21 mouse cellular contexts compared by ENCODE assay signal in the genomic region with DNA sequence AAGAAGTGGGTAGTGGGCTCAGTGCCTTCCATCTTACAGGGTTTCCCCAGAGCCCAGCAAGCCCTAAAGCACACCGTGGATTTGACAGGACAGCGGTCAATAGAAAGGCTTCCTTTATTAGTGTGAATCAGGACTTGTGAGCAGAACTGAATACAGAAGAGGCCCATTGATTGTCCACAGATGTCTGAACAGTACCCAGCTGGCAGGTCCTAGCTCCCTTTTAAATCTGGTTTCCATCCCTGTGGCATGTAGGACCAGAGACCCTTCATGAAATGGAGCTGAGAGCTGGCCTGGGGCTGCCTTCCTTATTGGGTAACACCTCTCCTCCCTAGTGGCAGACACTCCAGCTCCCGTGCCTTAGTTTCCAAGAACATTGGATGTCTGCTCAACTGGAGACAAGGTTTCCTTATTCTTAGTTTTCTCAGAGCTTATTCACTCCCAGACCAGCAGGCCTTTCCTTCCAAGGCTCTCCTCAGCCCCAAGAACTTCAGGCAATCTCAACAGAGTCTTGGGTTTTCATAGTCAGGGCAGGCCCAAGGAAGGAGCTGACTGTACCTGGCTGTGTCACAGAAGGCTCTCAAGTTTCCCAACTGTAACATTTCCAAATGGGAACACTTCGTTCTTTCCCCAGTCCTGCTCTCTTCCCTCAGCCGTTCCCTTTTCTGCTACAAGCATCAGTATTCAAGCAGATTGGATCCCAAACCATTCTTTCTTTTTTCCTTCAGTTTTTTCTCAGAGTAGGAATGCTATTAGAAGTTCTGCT.
DNase-seq lines count a peak whose midpoint lies in the region; ATAC-seq and TF ChIP-seq lines count a peak whose summit lies in the region.
"Had no signal": no experiment of that assay in that cellular context is flagged by ENCODE, and none has a peak within 500 bp of the region (broad histone marks: within the 10 kb centered on the region; RNA-seq: fewer than 3 reads in every experiment).

No protein-coding gene starts in this region.

- no peak overlapping the region for H3K4me2 ChIP-seq in heart, embryonic 12.5 days
- H3K4me2 ChIP-seq: embryonic facial prominence, embryonic 15.5 days; neural tube, embryonic 12.5 days had no signal

- peak overlapping the region; percentile 29; the same call in 1 of the 2 replicates for H3K9ac ChIP-seq in heart, adult 2 months (ENCODE audit: low read depth, low read length)
- H3K9ac ChIP-seq in heart, embryonic 12.5 days, result no peak overlapping the region
- H3K9ac ChIP-seq: embryonic facial prominence, embryonic 15.5 days; liver, postnatal 0 days; neural tube, embryonic 12.5 days had no signal

- H3K27ac ChIP-seq in heart, adult 2 months, result peak overlapping the region; percentile 83
- no peak overlapping the region for H3K27ac ChIP-seq in heart, embryonic 12.5 days (ENCODE audit: poor library complexity, severe bottlenecking)
- H3K27ac ChIP-seq in left cerebral cortex, adult 2 months, result peak overlapping the region; percentile 36
- H3K27ac ChIP-seq: embryonic facial prominence, embryonic 15.5 days; forebrain, embryonic 10.5 days; neural tube, embryonic 12.5 days had no signal

- H3K27me3 ChIP-seq in heart, adult 2 months (ENCODE audit: control insufficient read depth, insufficient read depth, low read length), result no peaks in the 10 kb centered on the region
- H3K27me3 ChIP-seq in heart, embryonic 12.5 days (replicated peaks), result no peaks in the 10 kb centered on the region
- H3K27me3 ChIP-seq: CH12.LX; embryonic facial prominence, embryonic 15.5 days; neural tube, embryonic 12.5 days had no signal

- TF ChIP-seq EP300 in heart, adult 2 months (IDR thresholded peaks at IDR 0.05; ENCODE audit: insufficient read depth, low read depth, low read length), result no peak

- no peaks in the 10 kb centered on the region for H3K79me2 ChIP-seq in heart, adult 2 months (replicated peaks; ENCODE audit: control insufficient read depth, insufficient read depth, low read length)

- DNase-seq in cerebellum, adult 9-10 months, result peak; percentile 46
- DNase-seq in cerebellum, postnatal 4 days (ENCODE audit: low spot score in 2 of 2), result no peak
- DNase-seq in heart, adult 2 months, result no peak
- no peak for DNase-seq in left cerebral cortex, adult 2 months (ENCODE audit: extremely low spot score in 1 of 2, low spot score in 2 of 2)
- no peak for DNase-seq in left cerebral cortex, adult 18-20 months (ENCODE audit: low spot score in 2 of 2)
- peak; percentile 21 to 22 for DNase-seq in gastrocnemius, postnatal 36 days
- DNase-seq: embryo, embryonic 11 days; kidney, adult 11 months; kidney, postnatal 10 days; liver; liver, postnatal 0 days; lung, postnatal 14 days; right cerebral cortex, postnatal 14 days; thymus, postnatal 36 days had no signal

- no peak for ATAC-seq in heart, embryonic 12.5 days (ENCODE audit: insufficient number of reproducible peaks, low FRiP score)
- ATAC-seq: hindbrain, embryonic 16.5 days; liver, postnatal 0 days had no signal

- peaks cover 7% of the 10 kb centered on the region for H3K4me1 ChIP-seq in heart, adult 2 months (ENCODE audit: control insufficient read depth, insufficient read depth, low read length)
- 0 out of 2 replicates have a peak, but pooled peaks cover 2% of the 10 kb centered on the region for H3K4me1 ChIP-seq in heart, embryonic 12.5 days (replicated peaks)
- H3K4me1 ChIP-seq: embryonic facial prominence, embryonic 15.5 days; megakaryocyte, embryonic 14.5 days; neural tube, embryonic 12.5 days had no signal

- H3K36me3 ChIP-seq in heart, adult 2 months (ENCODE audit: control insufficient read depth, insufficient read depth, low read length), result no peaks in the 10 kb centered on the region
- no peaks in the 10 kb centered on the region for H3K36me3 ChIP-seq in heart, embryonic 12.5 days
- H3K36me3 ChIP-seq: embryonic facial prominence, embryonic 15.5 days; forebrain, embryonic 10.5 days; neural tube, embryonic 12.5 days had no signal

- TF ChIP-seq CTCF in heart, adult 2 months (IDR thresholded peaks at IDR 0.05), result no peak
- no peak for TF ChIP-seq CTCF in left cerebral cortex, adult 2 months (IDR thresholded peaks at IDR 0.05)

- WGBS in heart, adult 2 months, result 68% methylated on average over 5 of the region's 5 CpGs
- 88% methylated on average over 5 of the region's 5 CpGs for WGBS in heart, embryonic 12.5 days

- no peak for TF ChIP-seq POLR2A in heart, adult 2 months (IDR thresholded peaks at IDR 0.05; ENCODE audit: insufficient read depth, low read depth, low read length)

- H3K4me3 ChIP-seq in heart, adult 2 months, result no peak overlapping the region
- H3K4me3 ChIP-seq in heart, embryonic 12.5 days, result no peak overlapping the region
- no peak overlapping the region for H3K4me3 ChIP-seq in left cerebral cortex, adult 2 months
- H3K4me3 ChIP-seq: embryonic facial prominence, embryonic 15.5 days; forebrain, embryonic 10.5 days; megakaryocyte, embryonic 14.5 days; neural tube, embryonic 12.5 days had no signal

- intact Hi-C loops in heart, adult 2 months (cut with DNase I), result no loop called here
- intact Hi-C loops in left cerebral cortex, adult 2 months (cut with DNase I), result no loop called here
- intact Hi-C loops in gastrocnemius, postnatal 36 days (cut with DNase I), result no loop called here

- H3K9me3 ChIP-seq in heart, embryonic 12.5 days (replicated peaks), result peaks cover 5% of the 10 kb centered on the region
- H3K9me3 ChIP-seq: embryonic facial prominence, embryonic 15.5 days; neural tube, embryonic 12.5 days had no signal

Comparison
In these comparisons a context has a peak if more than half of its experiments do, and no peak if none do; other contexts are left out.
1. DNase-seq: peak in cerebellum, adult 9-10 months (single experiment) and gastrocnemius, postnatal 36 days (2 of 2); none in cerebellum, postnatal 4 days (0 of 2), heart, adult 2 months (0 of 2), left cerebral cortex, adult 2 months (0 of 2) and left cerebral cortex, adult 18-20 months (0 of 2).